Mouse (Mus musculus) stomach, postnatal 0 days (tissue): ENCODE measurements at regions not wholly inside any gene's neighbourhood (a gene's known extent, or its start where the extent isn't known, plus 50 kb on each side); places are given as distances from the start of the nearest gene placed in this dataset.
A peak's percentile ranks its signal among the peaks of the same experiment; 100 is the strongest.

Source experiments
- ATAC-seq: fragments of 200-750 bp; cut with Nextera tagmentation; 2 replicates; pipeline ENCODE4 v1.8.0; 2017; ENCODE audit not compliant: low FRiP score, low TSS enrichment
- DNase-seq: peaks from one replicate; pipeline ENCODE4 v3.0.0-alpha.2; 2016; ENCODE audit warnings: low spot score
- H3K27ac ChIP-seq: fragments of 300-500 bp; sonication (generic); replicated peaks from 2 replicates; pipeline ENCODE4 v1.5.1; 2014; ENCODE audit warnings: mild to moderate bottlenecking, control low read depth
- H3K27me3 ChIP-seq: fragments of 300-500 bp; sonication (generic); 2 replicates; pipeline ENCODE4 v1.6.1; 2014; ENCODE audit warnings: low read length; ENCODE audit not compliant: control insufficient read depth, insufficient read depth
- H3K36me3 ChIP-seq: fragments of 300-500 bp; sonication (generic); 2 replicates; pipeline ENCODE4 v1.6.1; 2014; ENCODE audit warnings: low read length, mixed read lengths; ENCODE audit not compliant: control insufficient read depth, insufficient read depth
- H3K4me1 ChIP-seq: fragments of 300-500 bp; sonication (generic); replicated peaks from 2 replicates; pipeline ENCODE4 v1.6.1; 2014; ENCODE audit warnings: antibody characterized with exemption; ENCODE audit not compliant: control insufficient read depth, insufficient read depth
- H3K4me2 ChIP-seq: fragments of 300-500 bp; sonication (generic); replicated peaks from 2 replicates; pipeline ENCODE4 v1.6.1; 2014; ENCODE audit warnings: low read depth, mild to moderate bottlenecking, control low read depth, moderate library complexity
- H3K4me3 ChIP-seq: fragments of 300-500 bp; sonication (generic); 2 replicates; pipeline ENCODE4 v1.5.1; 2014; ENCODE audit warnings: low read depth, low read length, control low read depth
- H3K9ac ChIP-seq: fragments of 300-500 bp; sonication (generic); 2 replicates; pipeline ENCODE4 v1.6.1; 2014; ENCODE audit warnings: mild to moderate bottlenecking, low read length, control low read depth, mixed read lengths
- H3K9me3 ChIP-seq: fragments of 300-500 bp; sonication (generic); 2 replicates; pipeline ENCODE4 v1.6.1; 2016; ENCODE audit warnings: low read length; ENCODE audit not compliant: control insufficient read depth
- CTCF ChIP-seq: IDR thresholded peaks from 2 replicates; pipeline ENCODE4 v1.5.1; 2016; ENCODE audit warnings: antibody characterized with exemption, low read depth, mild to moderate bottlenecking, moderate library complexity
- EP300 ChIP-seq: optimal IDR thresholded peaks from 2 replicates; pipeline ENCODE3; 2016; ENCODE audit warnings: antibody characterized with exemption
- WGBS: fragments of 180-500 bp; shearing (Covaris S2); extraction: QIAGEN DNeasy Blood & Tissue Kit; methylation state at CpG from one replicate; pipeline ENCODE4 v1.1.7; 2014; 5-methylcytosine and 5-hydroxymethylcytosine counted together

- Histone ChIP-seq H3K9ac (no peak overlapping the region), H3K27ac (no peak overlapping the region), H3K36me3 (no peaks in the 10 kb centered on the region), H3K4me1 (no peaks in the 10 kb centered on the region), H3K27me3 (no peaks in the 10 kb centered on the region), H3K9me3 (no peaks in the 10 kb centered on the region), H3K4me3 (no peak overlapping the region), H3K4me2 (no peak overlapping the region)
- no peak for TF ChIP-seq CTCF
- no peak for TF ChIP-seq EP300
- 80% methylated on average over 6 of the region's 6 CpGs for WGBS
- no peak for ATAC-seq
- DNase-seq, result no peak
Observed at GRCm38 (mm10) chr17:15269905-15270304, 106.8 kb downstream of the Dll1 start.

- Histone ChIP-seq H3K4me1 (no peaks in the 10 kb centered on the region), H3K4me2 (no peak overlapping the region), H3K9ac (no peak overlapping the region), H3K27ac (no peak overlapping the region), H3K9me3 (no peaks in the 10 kb centered on the region), H3K36me3 (no peaks in the 10 kb centered on the region), H3K27me3 (no peaks in the 10 kb centered on the region), H3K4me3 (no peak overlapping the region)
- no peak for TF ChIP-seq EP300
- TF ChIP-seq CTCF, result no peak
- WGBS, result 74% methylated on average over 8 of the region's 8 CpGs
- ATAC-seq, result no peak
- peak; percentile 25 for DNase-seq
Observed at GRCm38 (mm10) chr17:15269056-15269612, 107.5 kb downstream of the Dll1 start.

- DNase-seq (no peak), ATAC-seq (no peak)
- Histone ChIP-seq H3K9me3 (no peaks in the 10 kb centered on the region), H3K27ac (no peak overlapping the region), H3K36me3 (no peaks in the 10 kb centered on the region), H3K4me3 (no peak overlapping the region), H3K4me2 (no peak overlapping the region), H3K27me3 (no peaks in the 10 kb centered on the region), H3K4me1 (no peaks in the 10 kb centered on the region), H3K9ac (no peak overlapping the region)
- TF ChIP-seq EP300 (no peak), CTCF (no peak)
- 62% methylated on average over 7 of the region's 7 CpGs for WGBS
Observed at GRCm38 (mm10) chr17:15267721-15268120, 109.0 kb downstream of the Dll1 start.

- Histone ChIP-seq H3K4me2 (no peak overlapping the region), H3K4me1 (no peaks in the 10 kb centered on the region), H3K4me3 (no peak overlapping the region), H3K9ac (no peak overlapping the region), H3K27me3 (no peaks in the 10 kb centered on the region), H3K36me3 (no peaks in the 10 kb centered on the region), H3K27ac (no peak overlapping the region), H3K9me3 (no peaks in the 10 kb centered on the region)
- ATAC-seq (no peak), DNase-seq (no peak)
- WGBS, result 65% methylated on average over 11 of the region's 11 CpGs
- TF ChIP-seq CTCF (no peak), EP300 (no peak)
Observed at GRCm38 (mm10) chr17:15259427-15260101, 117.1 kb downstream of the Dll1 start.

GRCm38 (mm10) chr17:15255874-15256273 lies 120.8 kb downstream of the Dll1 start:
- ATAC-seq, result no peak
- TF ChIP-seq CTCF (no peak), EP300 (no peak)
- H3K4me1 ChIP-seq, result no peaks in the 10 kb centered on the region
- no peaks in the 10 kb centered on the region for H3K27me3 ChIP-seq
- no peak for DNase-seq
- no peak overlapping the region for H3K9ac ChIP-seq
- WGBS, result 80% methylated on average over 2 of the region's 2 CpGs
- no peak overlapping the region for H3K4me2 ChIP-seq
- H3K9me3 ChIP-seq, result no peaks in the 10 kb centered on the region
- no peak overlapping the region for H3K27ac ChIP-seq
- no peak overlapping the region for H3K4me3 ChIP-seq
- no peaks in the 10 kb centered on the region for H3K36me3 ChIP-seq

- no peaks in the 10 kb centered on the region for H3K36me3 ChIP-seq
- H3K27ac ChIP-seq, result no peak overlapping the region
- ATAC-seq (no peak), DNase-seq (no peak)
- no peak overlapping the region for H3K9ac ChIP-seq
- H3K4me3 ChIP-seq, result no peak overlapping the region
- no peaks in the 10 kb centered on the region for H3K27me3 ChIP-seq
- H3K4me2 ChIP-seq, result no peak overlapping the region
- H3K9me3 ChIP-seq, result no peaks in the 10 kb centered on the region
- WGBS, result 89% methylated on average over 4 of the region's 4 CpGs
- TF ChIP-seq EP300 (no peak), CTCF (no peak)
- H3K4me1 ChIP-seq, result no peaks in the 10 kb centered on the region
Observed at GRCm38 (mm10) chr17:15253785-15254184, 122.9 kb downstream of the Dll1 start.
